ENCODE assay signal across 9 mouse cellular contexts in the genomic region with DNA sequence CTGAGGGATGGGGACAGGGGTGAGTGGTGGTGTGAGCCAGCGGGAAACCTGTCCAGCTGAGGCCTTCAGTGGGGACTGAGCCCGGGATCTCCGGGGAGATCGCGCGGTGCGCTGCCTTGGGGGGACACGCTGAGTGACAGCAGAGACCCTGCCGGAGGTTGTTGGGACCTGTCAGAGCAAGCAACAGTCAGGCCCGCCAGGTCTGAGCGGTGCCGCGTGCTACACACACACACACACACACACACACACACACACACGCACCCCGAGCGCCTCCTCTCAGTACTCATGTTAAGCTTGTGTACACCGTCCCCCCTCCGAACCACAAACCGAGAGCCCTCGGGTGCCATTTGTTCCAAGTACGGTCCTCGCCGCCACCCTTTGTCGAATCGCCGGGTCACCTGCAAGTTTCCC. TPM values are rescaled to one million over a fixed set of nuclear protein-coding genes. Genes with fewer than 3 reads are reported as not detected.
A peak's percentile ranks its signal among the peaks of the same experiment; 100 is the strongest.
DNase-seq lines count a peak whose midpoint lies in the region; ATAC-seq and TF ChIP-seq lines count a peak whose summit lies in the region.
"Had no signal": no experiment of that assay in that cellular context is flagged by ENCODE, and none has a peak within 500 bp of the region (broad histone marks: within the 10 kb centered on the region; RNA-seq: fewer than 3 reads in every experiment).

No protein-coding gene starts in this region.

- peaks cover 4% of the 10 kb centered on the region; the same call in 1 of the 2 replicates for H3K9me3 ChIP-seq in erythroblast, embryonic 14.5 days (ENCODE audit: control insufficient read depth, low read length)
- no peaks in the 10 kb centered on the region for H3K9me3 ChIP-seq in E14TG2a.4 (ENCODE audit: low read length)
- H3K9me3 ChIP-seq in embryonic facial prominence, embryonic 13.5 days, result no peaks in the 10 kb centered on the region
- no peaks in the 10 kb centered on the region for H3K9me3 ChIP-seq in hindbrain, embryonic 14.5 days (ENCODE audit: control insufficient read depth, low read length)
- no peaks in the 10 kb centered on the region for H3K9me3 ChIP-seq in midbrain, postnatal 0 days (ENCODE audit: low read length)

- H3K27me3 ChIP-seq in erythroblast, embryonic 14.5 days (ENCODE audit: control insufficient read depth), result peaks cover 44% of the 10 kb centered on the region
- H3K27me3 ChIP-seq in E14TG2a.4 (ENCODE audit: insufficient read depth, low read length), result peaks cover 64% of the 10 kb centered on the region
- peaks cover 6% of the 10 kb centered on the region; the same call in 1 of the 2 replicates for H3K27me3 ChIP-seq in embryonic facial prominence, embryonic 13.5 days
- H3K27me3 ChIP-seq in hindbrain, embryonic 14.5 days (ENCODE audit: control insufficient read depth, insufficient read depth, low read length), result peaks cover 5% of the 10 kb centered on the region; the same call in 1 of the 2 replicates
- H3K27me3 ChIP-seq in liver, adult 2 months (ENCODE audit: control insufficient read depth, insufficient read depth, low read length), result peaks cover 16% of the 10 kb centered on the region
- H3K27me3 ChIP-seq in midbrain, postnatal 0 days (ENCODE audit: insufficient read depth, low read length), result no peaks in the 10 kb centered on the region

- H3K4me1 ChIP-seq in erythroblast, embryonic 14.5 days (ENCODE audit: control insufficient read depth), result peaks cover 4% of the 10 kb centered on the region
- H3K4me1 ChIP-seq in E14TG2a.4 (replicated peaks; ENCODE audit: low read depth, low read length), result peaks cover 3% of the 10 kb centered on the region
- peaks cover 20% of the 10 kb centered on the region for H3K4me1 ChIP-seq in embryonic facial prominence, embryonic 13.5 days
- peaks cover 8% of the 10 kb centered on the region; the same call in 1 of the 2 replicates for H3K4me1 ChIP-seq in hindbrain, embryonic 14.5 days (replicated peaks; ENCODE audit: control insufficient read depth, insufficient read depth, low read length)
- peaks cover 7% of the 10 kb centered on the region; the same call in 1 of the 2 replicates for H3K4me1 ChIP-seq in liver, adult 2 months (ENCODE audit: control insufficient read depth, insufficient read depth, low read length)
- peaks cover 4% of the 10 kb centered on the region; the same call in 1 of the 2 replicates for H3K4me1 ChIP-seq in midbrain, postnatal 0 days (ENCODE audit: insufficient read depth, low read length)

- H3K4me2 ChIP-seq in embryonic facial prominence, embryonic 13.5 days, result peak overlapping the region; percentile 98
- peak overlapping the region; percentile 98 for H3K4me2 ChIP-seq in hindbrain, embryonic 14.5 days (replicated peaks)
- peak overlapping the region; percentile 76 for H3K4me2 ChIP-seq in midbrain, postnatal 0 days (ENCODE audit: low read depth, low read length, poor library complexity, severe bottlenecking)

- H3K4me3 ChIP-seq in erythroblast, embryonic 14.5 days (replicated peaks), result peak overlapping the region; percentile 51
- H3K4me3 ChIP-seq in E14TG2a.4 (replicated peaks; ENCODE audit: low read length), result peak overlapping the region; percentile 88
- peak overlapping the region; percentile 75 for H3K4me3 ChIP-seq in embryonic facial prominence, embryonic 13.5 days
- peak overlapping the region; percentile 83 for H3K4me3 ChIP-seq in hindbrain, embryonic 14.5 days (replicated peaks; ENCODE audit: low read length)
- H3K4me3 ChIP-seq in liver, adult 2 months (ENCODE audit: insufficient read depth, low read depth, low read length), result peak overlapping the region; percentile 48
- peak overlapping the region; percentile 60 for H3K4me3 ChIP-seq in midbrain, postnatal 0 days (ENCODE audit: low read depth, low read length)

- peak overlapping the region; percentile 69 for H3K27ac ChIP-seq in embryonic facial prominence, embryonic 13.5 days
- no peak overlapping the region for H3K27ac ChIP-seq in hindbrain, embryonic 14.5 days
- no peak overlapping the region for H3K27ac ChIP-seq in liver, adult 2 months (replicated peaks; ENCODE audit: insufficient read depth, low read depth, low read length)
- H3K27ac ChIP-seq in midbrain, postnatal 0 days (ENCODE audit: low read depth, low read length), result no peak overlapping the region

- H3K9ac ChIP-seq in embryonic facial prominence, embryonic 13.5 days, result peak overlapping the region; percentile 80
- peak overlapping the region; percentile 67 for H3K9ac ChIP-seq in hindbrain, embryonic 14.5 days
- H3K9ac ChIP-seq in liver, adult 2 months (ENCODE audit: low read depth, low read length), result peak overlapping the region; percentile 46
- H3K9ac ChIP-seq in midbrain, postnatal 0 days (replicated peaks; ENCODE audit: low read length, poor library complexity, severe bottlenecking), result peak overlapping the region; percentile 52

- no peak for ATAC-seq in erythroblast, adult 5-6 weeks (replicated peaks; ENCODE audit: low FRiP score, poor library complexity, severe bottlenecking)
- ATAC-seq in embryonic facial prominence, embryonic 13.5 days (ENCODE audit: insufficient number of reproducible peaks, insufficient read depth, low FRiP score, low TSS enrichment, low read depth), result peak; percentile 56
- ATAC-seq in hindbrain, embryonic 14.5 days (ENCODE audit: low FRiP score), result peak; percentile 76
- peak; percentile 71 for ATAC-seq in midbrain, postnatal 0 days (ENCODE audit: low FRiP score)
- ATAC-seq in activated CD4-positive, CD25-positive, alpha-beta regulatory T cell, adult 4 months, result no peak

- H3K79me2 ChIP-seq in liver, adult 2 months (ENCODE audit: control insufficient read depth, insufficient read depth, low read length), result no peaks in the 10 kb centered on the region

- TF ChIP-seq CTCF in E14TG2a.4 (conservative IDR thresholded peaks at IDR 0.05; ENCODE audit: low read length), result no peak
- TF ChIP-seq CTCF in liver, adult 2 months (IDR thresholded peaks at IDR 0.05; ENCODE audit: low read depth, low read length), result no peak
- no peak for TF ChIP-seq CTCF in midbrain, postnatal 0 days (IDR thresholded peaks at IDR 0.05)

- DNase-seq in hindbrain, embryonic 14.5 days (ENCODE audit: low spot score), result peak; percentile 31
- peak; percentile 2 for DNase-seq in liver, adult 2 months (ENCODE audit: extremely low read depth, low read depth, low spot score)
- peak; percentile 35 for DNase-seq in midbrain, postnatal 0 days (ENCODE audit: low spot score)

- no peaks in the 10 kb centered on the region for H3K36me3 ChIP-seq in erythroblast, embryonic 14.5 days (ENCODE audit: control insufficient read depth)
- no peaks in the 10 kb centered on the region for H3K36me3 ChIP-seq in E14TG2a.4 (ENCODE audit: insufficient read depth, low read length)
- 0 out of 2 replicates have a peak, but pooled peaks cover 3% of the 10 kb centered on the region for H3K36me3 ChIP-seq in embryonic facial prominence, embryonic 13.5 days
- no peaks in the 10 kb centered on the region for H3K36me3 ChIP-seq in hindbrain, embryonic 14.5 days (replicated peaks; ENCODE audit: control insufficient read depth, insufficient read depth)
- no peaks in the 10 kb centered on the region for H3K36me3 ChIP-seq in liver, adult 2 months (ENCODE audit: control insufficient read depth, insufficient read depth, low read length)
- no peaks in the 10 kb centered on the region for H3K36me3 ChIP-seq in midbrain, postnatal 0 days (ENCODE audit: insufficient read depth, low read length)

- WGBS in embryonic facial prominence, embryonic 13.5 days, result 0% methylated on average over 22 of the region's 26 CpGs
- WGBS in hindbrain, embryonic 14.5 days, result under 1% methylated on average over 22 of the region's 26 CpGs
- 2% methylated on average over 26 of the region's 26 CpGs for WGBS in liver, adult 2 months
- WGBS in midbrain, postnatal 0 days, result 0% methylated on average over 15 of the region's 26 CpGs

- no peak for TF ChIP-seq POLR2A in liver, adult 2 months (IDR thresholded peaks at IDR 0.05; ENCODE audit: extremely low read depth, insufficient read depth, low read length)

RNA-seq across cellular contexts. Expression of a gene that starts 0.7 kb away (rescaled TPM):
- polyA plus RNA-seq in erythroblast, embryonic 14.5 days (2012), result not detected in 2 replicates
- total RNA-seq in erythroblast, adult 5-6 weeks (2015; ENCODE audit: low replicate concordance), result not detected in 2 replicates
- total RNA-seq in erythroblast, adult 5-6 weeks (2017; ENCODE audit: low replicate concordance), result not detected in 2 replicates
- 57.5 and 62.0 TPM in 2 replicates for polyA plus RNA-seq in embryonic facial prominence, embryonic 13.5 days (2015; fragmentation: Nextera tagmentation; extraction: Ambion mirVana)
- polyA plus RNA-seq in hindbrain, embryonic 14.5 days (2014; fragmentation: Nextera tagmentation; extraction: Ambion mirVana), result 31.1 and 32.7 TPM in 2 replicates
- total RNA-seq in liver, adult 2 months (2014; rRNA removed), result 0.07 and 0.09 TPM in 2 replicates
- polyA plus RNA-seq in liver, adult 2 months (2012; rRNA removed), result 0.37 and 0.39 TPM in 2 replicates
- 20.9 and 21.9 TPM in 2 replicates for total RNA-seq in midbrain, postnatal 0 days (2014; rRNA removed)
- polyA plus RNA-seq in midbrain, postnatal 0 days (2015; fragmentation: Nextera tagmentation; extraction: Ambion mirVana), result 36.4 and 43.8 TPM in 2 replicates
- under 1 TPM in 1 of 2 experiments, not detected in 1; 0.29 TPM for polyA plus RNA-seq in activated CD4-positive, CD25-positive, alpha-beta regulatory T cell, adult 4 months (2017; shearing (Covaris generic))
- total RNA-seq: MEL had no signal

Comparison
In these comparisons a context has a peak if more than half of its experiments do, and no peak if none do; other contexts are left out.
1. ATAC-seq: peak in embryonic facial prominence, embryonic 13.5 days (single experiment), hindbrain, embryonic 14.5 days (single experiment) and midbrain, postnatal 0 days (single experiment); none in erythroblast, adult 5-6 weeks (single experiment) and activated CD4-positive, CD25-positive, alpha-beta regulatory T cell, adult 4 months (single experiment).
2. RNA of a gene that starts 0.7 kb away (polyA plus RNA-seq): 57.5 to 62.0 TPM in embryonic facial prominence, embryonic 13.5 days, 36.4 to 43.8 TPM in midbrain, postnatal 0 days and 31.1 to 32.7 TPM in hindbrain, embryonic 14.5 days; 0.37 to 0.39 TPM in liver, adult 2 months, 0.29 TPM in activated CD4-positive, CD25-positive, alpha-beta regulatory T cell, adult 4 months and not detected in erythroblast, embryonic 14.5 days; every median in the first group is over 10 times any median in the second.
3. Peak in every context shown above with its lines, with median percentiles within 50 percentile points of each other: H3K4me3 ChIP-seq, H3K4me2 ChIP-seq, H3K9ac ChIP-seq and DNase-seq.